Mouse (Mus musculus): ENCODE data around the gene Ppp1r3c. TPM values are rescaled to one million over a fixed set of nuclear protein-coding genes. Genes with fewer than 3 reads are reported as not detected.

Ppp1r3c gene
- total and polyA plus RNA-seq, 3 experiments, result not detected

DNA sequence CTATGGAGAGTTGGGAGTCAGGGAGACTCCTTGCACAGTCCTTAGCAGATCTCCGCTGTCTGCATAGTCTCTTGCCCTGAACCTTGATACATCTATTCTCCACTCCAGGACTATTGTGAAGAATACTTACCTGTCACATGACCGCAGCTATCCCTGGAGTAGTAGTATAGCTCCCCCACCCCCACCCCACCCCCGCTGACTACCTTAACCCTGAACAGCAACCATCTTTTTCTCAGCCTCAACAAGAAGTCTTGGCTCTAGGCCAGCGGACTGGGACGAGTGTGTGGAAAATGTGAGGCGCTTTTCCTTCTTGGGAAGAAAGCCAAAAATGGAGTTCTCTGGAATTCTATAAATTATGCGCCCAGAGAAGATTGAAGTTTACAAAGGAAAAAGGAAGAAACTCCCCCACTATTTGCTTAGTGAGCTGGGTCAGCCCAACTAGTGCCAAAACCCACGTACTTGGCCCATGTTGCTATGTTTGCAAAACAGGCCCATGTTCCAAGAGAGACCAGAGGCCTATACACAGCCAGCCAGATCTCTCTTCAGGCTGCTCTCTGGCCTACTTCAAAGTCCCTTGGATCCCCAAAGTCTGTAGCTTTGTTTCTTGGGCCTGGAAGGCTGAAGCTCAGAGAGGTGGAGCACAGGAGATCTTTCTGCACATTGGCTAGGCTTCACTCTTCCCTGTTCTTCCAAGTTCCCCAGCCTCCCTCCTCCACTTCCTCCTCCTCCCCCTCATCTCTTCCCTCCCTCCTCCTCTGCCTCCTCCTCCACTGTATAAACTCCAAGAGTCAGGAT, 48.4 kb downstream of the Ppp1r3c start:
- Histone ChIP-seq H3K4me3 (ENCODE audit: control insufficient read depth in 1 of 2, insufficient read depth in 1 of 2, low read depth in 2 of 2, low read length in 2 of 2) (no peak overlapping the region), H3K79me2 (ENCODE audit: control insufficient read depth, insufficient read depth, low read length, poor library complexity) (no peaks in the 10 kb centered on the region), H3K4me1 (ENCODE audit: control insufficient read depth in 1 of 2, insufficient read depth in 2 of 2, low read length in 2 of 2) (no peaks in the 10 kb centered on the region), H3K9me3 (replicated peaks; ENCODE audit: insufficient read depth, low read length) (no peaks in the 10 kb centered on the region), H3K27me3 (ENCODE audit: control insufficient read depth in 1 of 2, insufficient read depth in 2 of 2, low read length in 2 of 2) (no peaks in the 10 kb centered on the region; a peak in 1 of 4 replicates), H3K27ac (ENCODE audit: control insufficient read depth, low read depth, low read length) (no peak overlapping the region), H3K9ac (ENCODE audit: control insufficient read depth, low read depth, low read length, poor library complexity, severe bottlenecking) (no peak overlapping the region), H3K36me3 (ENCODE audit: control insufficient read depth in 1 of 2, insufficient read depth in 2 of 2, low read length in 2 of 2) (no peaks in the 10 kb centered on the region)
- no peak for TF ChIP-seq ELF1 (IDR thresholded peaks at IDR 0.05; ENCODE audit: low read depth, low read length)
- TF ChIP-seq TAL1 (IDR thresholded peaks at IDR 0.05; ENCODE audit: low read length), result no peak
- no peak for TF ChIP-seq MYC (IDR thresholded peaks at IDR 0.05; ENCODE audit: low read depth, low read length)
- TF ChIP-seq NELFE (IDR thresholded peaks at IDR 0.05; ENCODE audit: low read depth, low read length), result no peak
- no peak for TF ChIP-seq BHLHE40 (IDR thresholded peaks at IDR 0.05; ENCODE audit: borderline replicate concordance, low read depth, low read length)
- no peak for TF ChIP-seq JUND (IDR thresholded peaks at IDR 0.05; ENCODE audit: low read depth, low read length)
- no peak for TF ChIP-seq KAT2A (conservative IDR thresholded peaks at IDR 0.05; ENCODE audit: low read depth, low read length)
- TF ChIP-seq GABPA (IDR thresholded peaks at IDR 0.05; ENCODE audit: low read depth, low read length), result no peak
- TF ChIP-seq POLR2AphosphoS2 (IDR thresholded peaks at IDR 0.05; ENCODE audit: low read length), result no peak
- TF ChIP-seq ZMIZ1 (IDR thresholded peaks at IDR 0.05; ENCODE audit: low read depth, low read length), result no peak
- TF ChIP-seq EP300 (IDR thresholded peaks at IDR 0.05; ENCODE audit: low read depth in 1 of 2, low read length in 2 of 2), result no peak
- TF ChIP-seq CHD1 (IDR thresholded peaks at IDR 0.05; ENCODE audit: low read depth, low read length), result no peak
- no peak for DNase-seq (ENCODE audit: low read depth, low spot score)

DNA sequence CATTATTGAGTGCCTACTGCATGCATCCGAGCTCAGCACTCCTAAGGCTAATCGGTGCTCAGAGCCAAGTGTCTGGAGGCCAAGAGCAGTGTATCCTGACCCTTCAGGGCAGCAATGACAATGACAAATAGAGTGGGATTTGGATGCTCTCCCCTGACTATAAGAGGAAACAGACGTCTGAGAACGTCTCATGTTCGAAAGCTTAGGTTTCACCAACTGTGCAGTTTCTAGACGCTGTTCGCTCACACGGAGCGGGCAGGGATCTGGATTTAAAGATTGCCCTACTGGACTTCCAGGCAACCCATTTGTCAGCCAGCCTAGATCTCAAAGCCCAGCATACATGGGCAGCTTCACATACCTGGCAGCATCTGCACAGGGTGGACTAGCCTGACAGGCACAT, 49.4 kb downstream of the Ppp1r3c start:
- H3K79me2 ChIP-seq (ENCODE audit: control insufficient read depth, insufficient read depth, low read length, poor library complexity), result no peaks in the 10 kb centered on the region
- no peaks in the 10 kb centered on the region; a peak in 1 of 4 replicates for H3K27me3 ChIP-seq (ENCODE audit: control insufficient read depth in 1 of 2, insufficient read depth in 2 of 2, low read length in 2 of 2)
- no peak for DNase-seq (ENCODE audit: low read depth, low spot score)
- TF ChIP-seq CHD1 (IDR thresholded peaks at IDR 0.05; ENCODE audit: low read depth, low read length) (no peak), MAFK (IDR thresholded peaks at IDR 0.05; ENCODE audit: borderline replicate concordance, low read depth, low read length) (no peak), TCF12 (IDR thresholded peaks at IDR 0.05; ENCODE audit: low read depth, low read length) (no peak), USF2 (IDR thresholded peaks at IDR 0.05; ENCODE audit: borderline replicate concordance in 1 of 2, insufficient read depth in 1 of 2, low read depth in 1 of 2, low read length in 2 of 2) (no peak), CTCF (IDR thresholded peaks at IDR 0.05 in 2 of 3, conservative IDR thresholded peaks at IDR 0.05 in 1 of 3; ENCODE audit: control insufficient read depth in 1 of 3, insufficient read depth in 1 of 3, low read depth in 2 of 3, low read length in 3 of 3, poor library complexity in 1 of 3, severe bottlenecking in 1 of 3) (no peak), ZC3H11A (IDR thresholded peaks at IDR 0.05; ENCODE audit: low read depth, low read length) (no peak), POLR2AphosphoS2 (IDR thresholded peaks at IDR 0.05; ENCODE audit: low read length) (no peak), TAL1 (IDR thresholded peaks at IDR 0.05; ENCODE audit: low read length) (no peak), TBP (IDR thresholded peaks at IDR 0.05; ENCODE audit: low read depth, low read length) (no peak), KAT2A (conservative IDR thresholded peaks at IDR 0.05; ENCODE audit: low read depth, low read length) (no peak), POLR2AphosphoS5 (IDR thresholded peaks at IDR 0.05; ENCODE audit: borderline replicate concordance, low read depth, low read length) (no peak), E2F4 (IDR thresholded peaks at IDR 0.05; ENCODE audit: borderline replicate concordance, low read depth, low read length) (no peak), RAD21 (IDR thresholded peaks at IDR 0.05; ENCODE audit: low read depth, low read length) (no peak), MXI1 (IDR thresholded peaks at IDR 0.05; ENCODE audit: low read depth, low read length) (no peak), ELF1 (IDR thresholded peaks at IDR 0.05; ENCODE audit: low read depth, low read length) (no peak), NELFE (IDR thresholded peaks at IDR 0.05; ENCODE audit: low read depth, low read length) (no peak)
- no peak overlapping the region for H3K4me3 ChIP-seq (ENCODE audit: control insufficient read depth in 1 of 2, insufficient read depth in 1 of 2, low read depth in 2 of 2, low read length in 2 of 2)
- H3K36me3 ChIP-seq (ENCODE audit: control insufficient read depth in 1 of 2, insufficient read depth in 2 of 2, low read length in 2 of 2), result no peaks in the 10 kb centered on the region
- H3K4me1 ChIP-seq (ENCODE audit: control insufficient read depth in 1 of 2, insufficient read depth in 2 of 2, low read length in 2 of 2), result no peaks in the 10 kb centered on the region
- no peak overlapping the region for H3K27ac ChIP-seq (ENCODE audit: control insufficient read depth, low read depth, low read length)
- H3K9me3 ChIP-seq (replicated peaks; ENCODE audit: insufficient read depth, low read length), result no peaks in the 10 kb centered on the region
- H3K9ac ChIP-seq (ENCODE audit: control insufficient read depth, low read depth, low read length, poor library complexity, severe bottlenecking), result no peak overlapping the region
